Mouse (Mus musculus) intestine, postnatal 0 days (tissue): ENCODE data around the gene Corin. TPM values are rescaled to one million over a fixed set of nuclear protein-coding genes. Genes with fewer than 3 reads are reported as not detected.

Experiments
- ATAC-seq: fragments of 200-750 bp; cut with Nextera tagmentation; 2 replicates; pipeline ENCODE4 v1.8.0; 2017; ENCODE audit warnings: mild to moderate bottlenecking, moderate TSS enrichment, moderate library complexity
- H3K27ac ChIP-seq: fragments of 300-500 bp; sonication (generic); 2 replicates; pipeline ENCODE4 v1.5.1; 2014; ENCODE audit warnings: mild to moderate bottlenecking, low read depth, low read length, moderate library complexity
- H3K27me3 ChIP-seq: fragments of 300-500 bp; sonication (generic); replicated peaks from 2 replicates; pipeline ENCODE4 v1.6.1; 2014; ENCODE audit warnings: low read length, mixed read lengths; ENCODE audit not compliant: control insufficient read depth, insufficient read depth
- H3K36me3 ChIP-seq: fragments of 300-500 bp; sonication (generic); 2 replicates; pipeline ENCODE4 v1.6.1; 2014; ENCODE audit warnings: mild to moderate bottlenecking, moderate library complexity; ENCODE audit not compliant: control insufficient read depth, insufficient read depth
- H3K4me1 ChIP-seq: fragments of 300-500 bp; sonication (generic); replicated peaks from 2 replicates; pipeline ENCODE4 v1.6.1; 2014; ENCODE audit warnings: antibody characterized with exemption, low read length, mixed read lengths; ENCODE audit not compliant: control insufficient read depth, insufficient read depth
- H3K4me2 ChIP-seq: fragments of 300-500 bp; sonication (generic); replicated peaks from 2 replicates; pipeline ENCODE4 v1.6.1; 2014; ENCODE audit warnings: low read depth, mild to moderate bottlenecking, moderate library complexity
- H3K4me3 ChIP-seq: fragments of 300-500 bp; sonication (generic); 2 replicates; pipeline ENCODE4 v1.5.1; 2014; ENCODE audit warnings: low read depth, low read length
- H3K9ac ChIP-seq: fragments of 300-500 bp; sonication (generic); 2 replicates; pipeline ENCODE4 v1.6.1; 2014; ENCODE audit warnings: mild to moderate bottlenecking, low read depth, low read length
- H3K9me3 ChIP-seq: fragments of 300-500 bp; sonication (generic); 2 replicates; pipeline ENCODE4 v1.6.1; 2016; ENCODE audit warnings: mixed run types; ENCODE audit not compliant: control insufficient read depth
- CTCF ChIP-seq: sonication (generic); IDR thresholded peaks from 2 replicates; pipeline ENCODE4 v1.5.1; 2016; ENCODE audit warnings: low read depth, mild to moderate bottlenecking, control low read depth, antibody characterized with exemption, moderate library complexity
- WGBS: fragments of 180-500 bp; shearing (Covaris S2); extraction: QIAGEN DNeasy Blood & Tissue Kit; methylation state at CpG from one replicate; pipeline ENCODE4 v1.1.7; 2014; 5-methylcytosine and 5-hydroxymethylcytosine counted together
- polyA plus RNA-seq: library from polyadenylated mRNA; unstranded; fragments of >200 nt; fragmentation: Nextera tagmentation; extraction: Ambion mirVana; gene quantifications from 2 replicates; pipeline ENCODE4 v1.2.1, GENCODE M21; 2015

Corin gene
- polyA plus RNA-seq = 0.09 TPM in 2 replicates

DNA sequence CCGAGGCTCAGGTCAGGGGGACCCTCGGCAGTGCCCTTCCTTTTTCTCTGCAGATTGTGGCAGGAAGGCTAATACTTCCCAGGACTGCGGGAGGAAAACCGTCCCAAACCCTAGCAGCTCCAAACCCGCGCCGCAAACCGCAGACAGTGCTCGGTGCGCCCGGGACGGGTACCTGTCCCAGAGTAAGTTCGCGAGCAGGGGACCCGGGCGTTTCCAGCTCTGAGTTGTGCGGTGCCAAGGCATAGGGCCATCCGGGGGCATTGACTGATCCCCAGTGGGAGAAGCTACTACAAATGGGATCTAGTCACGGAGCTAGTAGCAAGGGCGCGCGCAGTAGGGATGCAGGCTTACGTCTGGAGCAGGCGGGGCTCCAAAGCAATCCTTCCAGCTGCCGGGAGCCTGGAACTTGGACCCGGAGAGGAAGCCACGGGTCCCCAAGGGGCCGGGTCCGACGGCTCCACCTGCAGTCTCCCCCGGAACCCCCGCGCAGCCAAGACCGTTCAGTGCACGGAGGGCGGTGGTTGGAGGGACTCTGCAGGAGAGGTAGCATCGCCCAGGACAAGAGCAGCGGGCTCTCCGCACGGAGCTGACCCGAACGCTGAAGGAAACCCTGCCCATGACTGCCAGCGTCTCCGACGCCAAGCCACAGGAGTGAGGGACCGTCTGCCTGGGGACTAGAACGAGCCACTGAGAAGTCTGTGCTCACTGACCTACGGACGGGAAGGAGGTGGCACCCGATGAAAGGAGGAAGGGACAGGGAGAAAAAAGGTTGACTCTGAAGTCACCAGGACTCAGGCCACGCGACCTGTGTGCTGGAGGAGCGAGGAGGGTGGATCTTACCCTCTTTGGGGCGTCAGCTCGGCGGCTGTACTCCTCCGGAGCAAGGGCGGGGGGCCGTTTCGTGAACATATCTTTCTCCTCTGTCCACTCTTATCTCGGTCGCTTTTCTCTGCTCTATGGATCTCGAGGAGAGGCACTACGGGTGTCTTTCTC, at the start of gene Corin:
Gene Corin, minus strand, starts transcription at position 943 of the 993 bp plus-strand sequence.
- Histone ChIP-seq H3K9ac (no peak within 1 kb of the TSS; the same call in 1 of the 2 replicates), H3K9me3 (no peaks in the 10 kb centered on the region), H3K4me3 (peak within 1 kb of the TSS; percentile 40), H3K4me1 (no peaks in the 10 kb centered on the region), H3K4me2 (peak within 1 kb of the TSS; percentile 68), H3K27me3 (peaks cover 29% of the 10 kb centered on the region), H3K36me3 (no peaks in the 10 kb centered on the region), H3K27ac (no peak within 1 kb of the TSS)
- ATAC-seq = 0 out of 2 replicates have a peak, but pooled peaks have one; percentile 28
- 1% methylated on average over 64 of the region's 64 CpGs for WGBS
- no peak for TF ChIP-seq CTCF

DNA sequence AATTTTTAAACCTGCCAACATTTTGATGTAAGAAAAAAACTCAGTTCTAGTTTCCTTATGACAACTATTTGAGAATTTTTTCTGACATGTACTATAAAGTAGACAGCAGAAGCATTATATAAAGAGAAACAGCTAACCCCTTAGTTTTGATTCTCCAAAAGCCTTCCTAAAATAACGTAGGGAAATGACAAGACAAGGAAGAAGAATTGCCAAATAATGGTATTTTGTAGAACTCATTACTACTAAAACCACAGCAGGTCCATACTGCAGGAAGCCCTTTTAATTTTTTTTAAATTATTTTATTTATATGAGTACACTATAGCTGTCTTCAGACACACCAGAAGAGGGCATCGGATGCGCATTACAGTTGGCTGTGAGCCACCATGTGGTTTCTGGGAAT, 46.9 kb upstream of the Corin start:
- WGBS = 89% methylated on average over 3 of the region's 3 CpGs
- no peak overlapping the region for H3K4me2 ChIP-seq
- no peak for TF ChIP-seq CTCF
- H3K36me3 ChIP-seq = peaks cover 12% of the 10 kb centered on the region
- H3K4me1 ChIP-seq = no peaks in the 10 kb centered on the region
- no peaks in the 10 kb centered on the region for H3K27me3 ChIP-seq
- no peak overlapping the region for H3K9ac ChIP-seq
- no peak overlapping the region for H3K27ac ChIP-seq
- ATAC-seq = no peak
- H3K9me3 ChIP-seq = no peaks in the 10 kb centered on the region
- no peak overlapping the region for H3K4me3 ChIP-seq

DNA sequence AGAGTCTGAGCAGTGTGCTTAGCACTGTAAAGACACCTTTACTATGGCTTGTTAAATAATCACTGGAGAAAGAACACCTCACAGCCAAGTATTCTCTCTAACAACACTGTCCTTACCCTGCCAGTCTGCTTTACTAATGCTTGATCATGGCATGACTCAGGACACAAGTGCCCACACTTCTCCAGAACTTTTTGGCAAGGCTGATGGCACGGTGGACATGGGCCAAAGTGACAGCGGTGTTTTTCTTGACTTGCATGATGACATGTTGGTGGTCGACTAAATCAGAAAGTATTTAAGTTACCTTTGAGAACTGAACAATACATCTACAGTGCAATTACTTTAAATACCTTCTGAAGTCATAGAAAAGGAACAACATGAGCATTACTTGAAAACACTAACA, 24.6 kb upstream of the Corin start:
- WGBS = 98% methylated on average over 3 of the region's 3 CpGs
- H3K4me2 ChIP-seq = no peak overlapping the region
- H3K27me3 ChIP-seq = no peaks in the 10 kb centered on the region
- no peak for TF ChIP-seq CTCF
- H3K9me3 ChIP-seq = no peaks in the 10 kb centered on the region
- H3K9ac ChIP-seq = no peak overlapping the region
- H3K36me3 ChIP-seq = peaks cover 42% of the 10 kb centered on the region
- ATAC-seq = no peak
- H3K4me3 ChIP-seq = no peak overlapping the region
- no peak overlapping the region for H3K27ac ChIP-seq
- no peaks in the 10 kb centered on the region for H3K4me1 ChIP-seq

DNA sequence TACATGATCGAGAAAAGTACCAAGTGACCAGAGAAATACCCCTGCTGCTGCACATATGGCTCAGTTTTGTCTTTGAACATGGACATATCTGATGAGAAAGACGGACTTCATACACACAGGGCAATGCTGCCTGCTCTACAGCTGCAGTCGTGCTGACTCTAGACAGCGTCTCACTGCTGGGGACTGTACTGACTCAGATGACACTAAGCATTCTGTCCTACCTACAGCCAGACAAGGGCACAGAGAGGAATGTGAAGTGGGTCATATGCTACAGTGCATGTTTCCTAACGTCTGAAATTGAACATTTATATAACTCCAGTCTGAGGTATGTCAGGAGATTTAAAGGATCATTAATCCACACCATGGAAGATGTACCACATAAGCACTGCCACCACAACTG, 9.5 kb upstream of the Corin start:
- H3K4me3 ChIP-seq = no peak overlapping the region
- WGBS = 87% methylated on average over 5 of the region's 5 CpGs
- no peaks in the 10 kb centered on the region for H3K27me3 ChIP-seq
- H3K9me3 ChIP-seq = no peaks in the 10 kb centered on the region
- H3K4me2 ChIP-seq = no peak overlapping the region
- H3K9ac ChIP-seq = no peak overlapping the region
- no peaks in the 10 kb centered on the region for H3K4me1 ChIP-seq
- H3K36me3 ChIP-seq = peaks cover 22% of the 10 kb centered on the region
- H3K27ac ChIP-seq = no peak overlapping the region
- no peak for TF ChIP-seq CTCF
- no peak for ATAC-seq

DNA sequence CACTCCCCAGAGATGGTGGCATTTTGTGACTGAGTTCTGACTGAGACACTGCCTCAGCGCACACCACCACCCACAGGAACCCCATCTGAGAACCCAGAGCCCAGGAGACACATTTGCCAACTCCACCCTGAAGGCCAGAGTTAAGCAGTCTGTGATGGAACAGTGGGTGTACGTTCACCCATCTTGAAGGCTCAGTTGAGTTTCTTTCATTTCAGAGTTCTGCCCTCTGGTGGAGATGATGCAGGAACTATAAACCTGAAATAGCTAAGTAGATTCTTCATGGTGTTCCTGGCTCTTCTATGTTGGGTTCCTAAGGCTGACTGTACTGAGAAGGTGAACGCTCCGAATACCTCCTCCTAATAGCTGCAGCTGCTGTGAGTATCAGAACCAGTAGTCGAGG, 1.5 kb upstream of the Corin start:
- H3K4me2 ChIP-seq = no peak overlapping the region
- H3K27me3 ChIP-seq = peaks cover 29% of the 10 kb centered on the region
- H3K9me3 ChIP-seq = no peaks in the 10 kb centered on the region
- no peak for ATAC-seq
- H3K4me1 ChIP-seq = no peaks in the 10 kb centered on the region
- no peaks in the 10 kb centered on the region for H3K36me3 ChIP-seq
- H3K4me3 ChIP-seq = no peak overlapping the region
- H3K27ac ChIP-seq = no peak overlapping the region
- H3K9ac ChIP-seq = no peak overlapping the region
- WGBS = 71% methylated on average over 5 of the region's 5 CpGs
- peak; percentile 73 for TF ChIP-seq CTCF

DNA sequence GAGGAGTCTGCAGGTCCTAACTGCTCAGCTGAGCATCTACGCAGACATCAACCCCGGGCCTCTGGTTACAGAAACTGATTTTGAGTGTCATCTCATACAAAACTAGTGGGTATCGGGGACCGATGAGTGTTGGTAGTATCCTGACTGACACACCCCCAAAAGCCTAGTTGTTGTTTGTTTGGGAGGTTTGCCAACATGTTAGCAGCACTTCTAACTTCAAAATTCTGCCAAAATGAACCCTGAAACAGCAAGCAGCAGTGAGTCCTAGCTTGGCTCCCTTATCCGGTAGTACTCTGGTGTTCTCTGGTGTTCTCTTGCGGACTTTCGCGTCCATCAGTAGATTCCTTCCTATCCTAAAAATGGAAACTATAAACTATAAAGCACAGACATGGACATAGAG, 1.5 kb downstream of the Corin start:
- H3K9ac ChIP-seq = no peak overlapping the region
- no peaks in the 10 kb centered on the region for H3K9me3 ChIP-seq
- no peaks in the 10 kb centered on the region for H3K36me3 ChIP-seq
- H3K4me1 ChIP-seq = no peaks in the 10 kb centered on the region
- peaks cover 29% of the 10 kb centered on the region for H3K27me3 ChIP-seq
- no peak for ATAC-seq
- no peak for TF ChIP-seq CTCF
- no peak overlapping the region for H3K4me3 ChIP-seq
- no peak overlapping the region for H3K4me2 ChIP-seq
- 70% methylated on average over 8 of the region's 8 CpGs for WGBS
- no peak overlapping the region for H3K27ac ChIP-seq
